Mouse (Mus musculus) cerebellum, adult 2 months (tissue): ENCODE measurements around the gene Arntl. TPM values are rescaled to one million over a fixed set of nuclear protein-coding genes. Genes with fewer than 3 reads are reported as not detected.
A peak's percentile ranks its signal among the peaks of the same experiment; 100 is the strongest.

Experiments used
- DNase-seq, 2 experiments: peaks; one replicate each; pipeline ENCODE4 v3.0.0; 2021
- H3K27ac ChIP-seq: fragments of 200-500 bp; 2 replicates; pipeline ENCODE4 v1.5.1; 2012; ENCODE audit warnings: low read length, control low read depth, inconsistent platforms; ENCODE audit not compliant: insufficient read depth
- H3K27me3 ChIP-seq: fragments of 200-500 bp; 2 replicates; pipeline ENCODE4 v1.6.1; 2012; ENCODE audit warnings: inconsistent platforms, mild to moderate bottlenecking, low read length, moderate library complexity; ENCODE audit not compliant: control insufficient read depth, insufficient read depth
- H3K4me1 ChIP-seq: fragments of 200-500 bp; 2 replicates; pipeline ENCODE4 v1.6.1; 2011; ENCODE audit warnings: low read length; ENCODE audit not compliant: control insufficient read depth, insufficient read depth
- H3K4me3 ChIP-seq: fragments of 200-500 bp; replicated peaks from 2 replicates; pipeline ENCODE3; 2011; ENCODE audit warnings: mild to moderate bottlenecking, low read depth, low read length, control low read depth; ENCODE audit not compliant: insufficient read depth
- CTCF ChIP-seq: fragments of 200-500 bp; IDR thresholded peaks from 2 replicates; pipeline ENCODE4 v1.5.1; 2011; ENCODE audit warnings: low read depth, mild to moderate bottlenecking, control low read depth, low read length, moderate library complexity, borderline replicate concordance; ENCODE audit not compliant: insufficient read depth
- POLR2A ChIP-seq: fragments of 200-500 bp; IDR thresholded peaks from 2 replicates; pipeline ENCODE4 v1.6.1; 2011; ENCODE audit warnings: low read length, control low read depth, borderline replicate concordance; ENCODE audit not compliant: insufficient read depth
- WGBS: fragments of 180-500 bp; shearing (Covaris S2); methylation state at CpG from one replicate; pipeline ENCODE4 v1.1.7; 2018; 5-methylcytosine and 5-hydroxymethylcytosine counted together
- polyA plus RNA-seq: library from polyadenylated mRNA; depleted of rRNA; stranded (reverse); fragments of >200 nt; gene quantifications from 2 replicates; pipeline ENCODE4 v1.2.3, GENCODE M21; 2012

Arntl gene
- polyA plus RNA-seq, 1 experiment: 28.4 TPM

DNA sequence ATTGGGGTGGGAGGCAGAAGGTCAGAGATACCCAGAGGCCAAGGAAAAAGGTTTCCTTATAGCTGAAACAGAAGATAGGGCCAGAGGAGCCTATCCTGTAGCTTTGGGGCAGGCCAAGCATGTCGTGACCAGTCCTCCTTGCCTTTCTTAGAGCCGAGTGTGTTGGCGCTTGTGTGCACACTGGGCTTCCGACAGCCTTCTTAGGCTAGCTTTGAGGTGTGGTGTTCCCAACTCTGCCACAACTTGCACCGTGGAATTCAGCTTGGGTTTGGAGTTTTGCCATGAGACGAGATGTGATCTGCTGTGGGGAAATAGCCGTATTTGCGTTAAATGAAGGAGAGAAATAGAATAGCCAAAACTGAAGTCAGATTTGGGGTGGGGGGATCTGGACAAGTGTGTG, 28.9 kb downstream of the Arntl start:
- WGBS: 88% methylated on average over 8 of the region's 8 CpGs
- TF ChIP-seq POLR2A (no peak), CTCF (no peak)
- peaks cover 24% of the 10 kb centered on the region for H3K4me1 ChIP-seq

DNA sequence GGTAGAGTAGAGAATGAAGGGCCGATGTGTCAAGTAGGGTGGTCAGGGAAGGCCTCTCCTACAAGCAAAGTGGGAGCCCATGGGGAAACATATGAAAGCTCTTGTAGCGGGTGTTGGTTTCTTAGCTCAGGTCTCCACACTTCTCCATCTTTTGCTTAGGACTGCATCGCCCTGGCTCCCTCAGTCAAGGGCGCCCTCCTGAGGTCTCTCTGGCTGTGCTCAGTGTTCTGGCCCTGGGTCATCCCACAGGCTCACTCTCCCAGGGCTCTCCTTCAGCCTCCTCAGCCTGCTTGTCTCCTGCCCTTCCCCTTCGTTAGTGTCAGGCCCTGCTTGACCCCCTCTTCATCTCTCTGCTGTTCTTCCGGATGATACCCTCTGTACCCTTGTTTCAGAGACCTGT, 31.1 kb downstream of the Arntl start:
- Histone ChIP-seq H3K4me3 (no peak overlapping the region), H3K27me3 (no peaks in the 10 kb centered on the region), H3K27ac (no peak overlapping the region), H3K4me1 (peaks cover 36% of the 10 kb centered on the region)
- peak; percentile 36; the same call in 1 of the 2 replicates for TF ChIP-seq CTCF
- TF ChIP-seq POLR2A: no peak
- 94% methylated on average over 6 of the region's 6 CpGs for WGBS
- DNase-seq: no peak

More for the DNA sequence above, 28.9 kb downstream of the Arntl start:
- H3K27ac ChIP-seq: no peak overlapping the region
- no peak overlapping the region for H3K4me3 ChIP-seq
- no peak for DNase-seq
- no peaks in the 10 kb centered on the region for H3K27me3 ChIP-seq

DNA sequence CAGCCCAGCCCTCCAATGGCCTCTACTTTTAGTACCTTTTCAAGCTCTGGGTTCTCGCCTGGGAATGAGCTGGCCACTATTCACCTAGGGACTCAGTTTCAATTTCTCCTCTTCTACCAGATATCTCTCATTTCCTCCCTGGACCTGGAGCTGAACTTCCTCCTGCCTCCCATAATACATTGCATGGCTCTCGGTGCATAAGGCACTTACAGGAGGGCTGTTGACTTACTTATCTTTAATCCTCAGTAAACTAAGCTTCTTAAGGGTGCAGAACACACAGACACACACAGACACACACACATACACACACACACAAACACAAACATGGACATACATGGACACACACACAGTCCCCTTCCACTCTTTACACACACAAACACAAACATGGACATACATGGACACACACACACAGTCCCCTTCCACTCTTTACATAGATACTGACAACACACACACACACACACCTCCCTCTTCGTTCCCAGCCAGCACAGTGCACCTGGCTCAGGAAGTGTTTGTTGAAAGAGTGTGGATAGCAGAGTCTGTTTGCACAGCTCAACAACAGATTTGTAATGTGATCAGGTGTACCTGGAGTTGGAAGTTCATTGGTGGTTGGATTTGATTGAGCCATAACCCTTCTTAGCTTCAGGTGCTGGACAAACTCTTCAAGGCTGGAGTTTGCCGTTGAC, 32.3 kb downstream of the Arntl start:
- Histone ChIP-seq H3K4me1 (peaks cover 36% of the 10 kb centered on the region), H3K27me3 (no peaks in the 10 kb centered on the region), H3K4me3 (no peak overlapping the region), H3K27ac (no peak overlapping the region)
- whole genome bisulfite sequencing: 82% methylated on average over 4 of the region's 4 CpGs
- no peak for TF ChIP-seq CTCF
- TF ChIP-seq POLR2A: no peak
- DNase-seq: no peak

DNA sequence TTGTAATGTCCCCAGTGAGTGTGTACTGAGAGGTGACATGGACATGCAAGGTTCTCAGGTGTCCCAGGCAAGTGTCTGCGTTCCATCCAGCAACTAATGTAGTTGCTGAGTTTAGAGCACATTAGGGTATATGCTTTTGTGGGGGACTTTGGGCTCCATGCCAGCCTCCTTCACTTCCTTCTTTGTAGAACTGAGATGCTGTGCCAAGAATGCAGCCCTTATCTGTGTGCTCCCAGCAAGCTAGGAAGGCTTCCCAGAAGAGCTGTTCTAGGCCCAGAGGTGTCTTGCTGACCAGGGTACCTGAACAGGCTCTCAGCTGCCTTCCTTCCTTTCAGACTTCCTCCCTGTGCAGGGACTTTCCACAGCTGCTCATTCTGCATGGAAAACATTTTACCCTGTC, 33.2 kb downstream of the Arntl start:
- no peaks in the 10 kb centered on the region for H3K27me3 ChIP-seq
- WGBS: 92% methylated on average over 1 of the region's 1 CpGs
- no peak overlapping the region for H3K4me3 ChIP-seq
- no peak overlapping the region for H3K27ac ChIP-seq
- peaks cover 42% of the 10 kb centered on the region for H3K4me1 ChIP-seq
- TF ChIP-seq CTCF: no peak
- no peak for TF ChIP-seq POLR2A
- DNase-seq: no peak

DNA sequence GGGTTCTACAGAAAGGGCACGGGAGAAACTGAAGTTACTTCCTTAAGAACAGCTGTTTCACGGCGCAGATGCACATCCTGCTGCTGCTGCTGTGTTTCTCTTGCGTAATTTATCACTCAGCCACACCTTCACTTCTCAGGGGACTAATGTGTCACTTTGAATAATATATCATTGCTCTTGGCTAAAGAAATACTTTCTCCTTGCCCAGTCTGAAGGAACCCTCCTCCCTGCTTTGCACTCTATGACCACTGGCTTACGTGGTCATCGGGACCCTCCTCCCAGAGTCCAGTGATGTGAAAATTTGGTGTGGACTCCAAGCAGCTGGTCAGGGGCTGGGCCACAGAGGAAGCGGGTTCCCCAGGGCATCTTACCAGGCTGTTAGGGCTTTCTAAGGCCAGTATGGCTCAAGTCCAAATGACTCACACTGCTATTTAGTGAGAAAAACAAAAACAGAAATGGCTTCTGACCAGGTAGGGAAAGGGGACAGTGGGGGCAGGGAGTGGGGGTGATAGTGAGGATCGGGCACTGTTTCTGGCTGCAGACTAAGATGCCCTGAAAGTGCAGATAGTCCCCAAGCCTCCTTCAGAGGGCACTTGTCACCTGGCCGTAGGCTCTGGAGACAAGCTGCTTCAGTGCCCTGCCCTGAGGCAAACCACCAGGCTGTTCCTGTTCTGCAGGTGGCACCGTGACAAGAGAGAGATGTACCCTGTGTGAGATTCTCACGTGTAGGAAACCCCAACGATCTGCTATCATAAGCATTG, 34.8 kb downstream of the Arntl start:
- Histone ChIP-seq H3K27me3 (no peaks in the 10 kb centered on the region), H3K4me1 (peaks cover 45% of the 10 kb centered on the region), H3K27ac (peak overlapping the region; percentile 15; the same call in 1 of the 2 replicates), H3K4me3 (no peak overlapping the region)
- TF ChIP-seq POLR2A (no peak), CTCF (no peak)
- WGBS: 14% methylated on average over 12 of the region's 12 CpGs
- DNase-seq: peak; percentile 73 to 78

DNA sequence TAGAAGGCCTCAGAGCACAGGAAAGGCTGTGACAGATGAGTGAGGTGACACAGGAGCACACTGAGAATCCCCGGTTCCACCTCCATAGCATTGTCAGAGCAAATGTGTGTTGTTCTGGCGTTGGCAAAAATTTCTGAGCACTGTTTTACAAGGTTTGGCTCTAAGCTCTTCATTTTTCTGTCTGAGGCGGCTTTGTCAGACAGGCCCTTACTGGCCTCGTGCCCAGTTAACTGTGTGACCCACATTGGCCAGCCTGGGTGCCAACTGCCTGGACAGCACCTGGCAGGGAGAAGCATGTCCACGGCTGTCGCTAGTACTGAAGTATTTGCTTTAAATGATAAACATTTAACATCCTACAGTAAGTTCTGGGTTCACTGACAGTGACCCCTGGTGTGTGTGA, 35.4 kb downstream of the Arntl start:
- peak; percentile 91 to 95 for DNase-seq
- H3K27ac ChIP-seq: peak overlapping the region; percentile 15; the same call in 1 of the 2 replicates
- no peak overlapping the region for H3K4me3 ChIP-seq
- H3K4me1 ChIP-seq: peaks cover 47% of the 10 kb centered on the region
- WGBS: 1% methylated on average over 6 of the region's 6 CpGs
- TF ChIP-seq CTCF (no peak), POLR2A (no peak)
- H3K27me3 ChIP-seq: no peaks in the 10 kb centered on the region

DNA sequence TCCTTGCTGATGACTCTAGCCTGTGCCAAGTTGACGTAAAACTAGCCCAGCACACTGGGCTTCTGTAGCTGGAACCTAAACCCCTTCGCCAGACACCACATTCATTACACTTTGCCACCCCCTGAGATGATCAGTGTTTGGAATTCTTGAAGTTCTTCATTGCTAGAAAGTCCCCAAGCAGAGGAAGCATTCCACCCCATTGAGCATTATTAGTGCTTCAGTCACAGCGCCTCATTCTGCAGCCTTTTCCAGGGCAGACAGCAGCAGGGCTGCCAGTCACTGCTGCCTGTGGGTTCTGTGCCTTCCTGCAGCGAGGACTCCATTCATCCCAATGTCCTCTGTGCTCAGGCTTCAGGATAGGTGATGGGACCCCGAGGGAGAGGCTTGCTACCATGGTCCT, 37.9 kb downstream of the Arntl start:
- WGBS: 73% methylated on average over 5 of the region's 5 CpGs
- TF ChIP-seq POLR2A: no peak
- no peak for TF ChIP-seq CTCF
- Histone ChIP-seq H3K4me3 (no peak overlapping the region), H3K4me1 (peaks cover 54% of the 10 kb centered on the region), H3K27ac (no peak overlapping the region), H3K27me3 (no peaks in the 10 kb centered on the region)
- DNase-seq: no peak

DNA sequence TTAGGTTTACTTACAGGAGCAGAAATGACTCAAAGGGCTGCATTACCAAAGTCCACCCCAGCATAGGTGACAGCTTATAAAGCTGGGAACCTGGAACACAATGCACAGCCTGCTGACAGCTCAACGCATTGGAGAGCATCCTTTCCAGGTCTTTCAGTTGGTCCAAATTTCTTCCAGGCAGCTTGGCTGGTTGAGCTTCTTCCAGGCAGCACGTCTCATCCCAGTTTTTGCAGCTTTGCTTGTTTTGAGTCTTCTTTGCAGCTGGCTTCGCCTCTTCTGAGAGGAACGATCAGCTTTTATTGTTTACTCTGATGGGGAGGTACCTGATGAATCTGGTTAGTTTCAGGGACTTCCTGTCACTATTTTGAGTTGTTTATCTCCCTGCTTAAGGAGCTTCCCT, 39.2 kb downstream of the Arntl start:
- Histone ChIP-seq H3K4me3 (no peak overlapping the region), H3K27me3 (no peaks in the 10 kb centered on the region), H3K4me1 (peaks cover 50% of the 10 kb centered on the region), H3K27ac (no peak overlapping the region)
- DNase-seq: no peak
- 77% methylated on average over 4 of the region's 4 CpGs for WGBS
- TF ChIP-seq POLR2A (no peak), CTCF (no peak)
